Mouse (Mus musculus) heart, postnatal 0 days (tissue): ENCODE results near the gene Atp6v1a. TPM values are rescaled to one million over a fixed set of nuclear protein-coding genes. Genes with fewer than 3 reads are reported as not detected.

ENCODE experiments used
- ATAC-seq: fragments of 200-750 bp; cut with Nextera tagmentation; 2 replicates; pipeline ENCODE4 v1.8.0; 2017; ENCODE audit warnings: low read depth, moderate number of reproducible peaks, moderate library complexity; ENCODE audit not compliant: insufficient read depth
- DNase-seq: peaks from one replicate; pipeline ENCODE4 v3.0.0-alpha.2; 2016; ENCODE audit warnings: low spot score
- H3K27ac ChIP-seq: fragments of 300-500 bp; sonication (generic); 2 replicates; pipeline ENCODE4 v1.5.1; 2014; ENCODE audit warnings: low read depth, mild to moderate bottlenecking
- H3K27me3 ChIP-seq: fragments of 300-500 bp; sonication (generic); 2 replicates; pipeline ENCODE4 v1.6.1; 2014; ENCODE audit warnings: low read length, mixed read lengths; ENCODE audit not compliant: control insufficient read depth, insufficient read depth
- H3K36me3 ChIP-seq: fragments of 300-500 bp; sonication (generic); replicated peaks from 2 replicates; pipeline ENCODE4 v1.6.1; 2014; ENCODE audit warnings: low read length, mixed read lengths; ENCODE audit not compliant: control insufficient read depth, insufficient read depth
- H3K4me1 ChIP-seq: fragments of 300-500 bp; sonication (generic); 2 replicates; pipeline ENCODE4 v1.6.1; 2014; ENCODE audit warnings: antibody characterized with exemption; ENCODE audit not compliant: control insufficient read depth, insufficient read depth
- H3K4me2 ChIP-seq: fragments of 300-500 bp; sonication (generic); 2 replicates; pipeline ENCODE4 v1.6.1; 2014; ENCODE audit warnings: low read depth, mild to moderate bottlenecking, low read length, moderate library complexity
- H3K4me3 ChIP-seq: fragments of 300-500 bp; sonication (generic); 2 replicates; pipeline ENCODE4 v1.5.1; 2014; ENCODE audit warnings: low read depth, low read length
- H3K9ac ChIP-seq: fragments of 300-500 bp; sonication (generic); replicated peaks from 2 replicates; pipeline ENCODE4 v1.6.1; 2014; ENCODE audit warnings: low read depth, low read length, mixed read lengths
- H3K9me3 ChIP-seq: fragments of 300-500 bp; sonication (generic); replicated peaks from 2 replicates; pipeline ENCODE4 v1.6.1; 2016; ENCODE audit warnings: low read length; ENCODE audit not compliant: control insufficient read depth
- CTCF ChIP-seq: IDR thresholded peaks from 2 replicates; pipeline ENCODE4 v1.5.1; 2016; ENCODE audit warnings: antibody characterized with exemption, control low read depth, low read depth
- EP300 ChIP-seq: IDR thresholded peaks from 2 replicates; pipeline ENCODE4 v1.6.1; 2016; ENCODE audit warnings: antibody characterized with exemption, low read depth
- WGBS: fragments of 180-500 bp; shearing (Covaris S2); extraction: QIAGEN DNeasy Blood & Tissue Kit; methylation state at CpG from one replicate; pipeline ENCODE4 v1.1.7; 2014; 5-methylcytosine and 5-hydroxymethylcytosine counted together
- polyA plus RNA-seq: library from polyadenylated mRNA; unstranded; fragments of >200 nt; fragmentation: Nextera tagmentation; extraction: Ambion mirVana; gene quantifications from 2 replicates; pipeline ENCODE4 v1.2.1, GENCODE M21; 2015
- total RNA-seq: library from RNA; depleted of rRNA; stranded (reverse); fragments of >200 nt; gene quantifications from 2 replicates; pipeline ENCODE4 v1.2.3, GENCODE M21; 2014; ENCODE audit warnings: low replicate concordance

Gene Atp6v1a
- total and polyA plus RNA-seq, 2 experiments from 2014 or later = 22.3 to 39.4 TPM

- ATAC-seq (no peak; the same call in 1 of the 2 replicates), DNase-seq (no peak)
- Histone ChIP-seq H3K36me3 (peaks cover 10% of the 10 kb centered on the region), H3K27ac (no peak overlapping the region), H3K4me3 (no peak overlapping the region), H3K4me1 (peaks cover 5% of the 10 kb centered on the region; the same call in 1 of the 2 replicates), H3K9me3 (no peaks in the 10 kb centered on the region), H3K9ac (no peak overlapping the region), H3K4me2 (no peak overlapping the region), H3K27me3 (no peaks in the 10 kb centered on the region)
- 76% methylated on average over 7 of the region's 7 CpGs for WGBS
- TF ChIP-seq EP300 = no peak
- no peak for TF ChIP-seq CTCF
Measured at GRCm38 (mm10) chr16:44119753-44120501, 19.6 kb downstream of the Atp6v1a start.

- no peaks in the 10 kb centered on the region for H3K27me3 ChIP-seq
- no peak overlapping the region for H3K4me3 ChIP-seq
- no peaks in the 10 kb centered on the region for H3K4me1 ChIP-seq
- no peak overlapping the region for H3K27ac ChIP-seq
- no peak for DNase-seq
- H3K9me3 ChIP-seq = no peaks in the 10 kb centered on the region
- no peak overlapping the region for H3K4me2 ChIP-seq
- WGBS = 69% methylated on average over 4 of the region's 4 CpGs
- peaks cover 72% of the 10 kb centered on the region for H3K36me3 ChIP-seq
- ATAC-seq = no peak
- TF ChIP-seq EP300 (no peak), CTCF (no peak)
- H3K9ac ChIP-seq = no peak overlapping the region
Measured at GRCm38 (mm10) chr16:44109002-44109401, 30.5 kb downstream of the Atp6v1a start.

GRCm38 (mm10) chr16:44105211-44105610 is 34.3 kb downstream of the Atp6v1a start:
- Histone ChIP-seq H3K27me3 (no peaks in the 10 kb centered on the region), H3K9me3 (no peaks in the 10 kb centered on the region), H3K4me2 (no peak overlapping the region), H3K4me3 (no peak overlapping the region), H3K36me3 (peaks cover 81% of the 10 kb centered on the region), H3K9ac (no peak overlapping the region), H3K27ac (no peak overlapping the region), H3K4me1 (no peaks in the 10 kb centered on the region)
- no peak for TF ChIP-seq CTCF
- no peak for TF ChIP-seq EP300
- WGBS = 84% methylated on average over 2 of the region's 2 CpGs
- ATAC-seq = no peak
- DNase-seq = no peak

- Histone ChIP-seq H3K4me3 (no peak overlapping the region), H3K36me3 (peaks cover 78% of the 10 kb centered on the region), H3K4me2 (no peak overlapping the region), H3K4me1 (no peaks in the 10 kb centered on the region), H3K27me3 (no peaks in the 10 kb centered on the region), H3K9ac (no peak overlapping the region), H3K9me3 (no peaks in the 10 kb centered on the region), H3K27ac (no peak overlapping the region)
- TF ChIP-seq CTCF (no peak), EP300 (no peak)
- 89% methylated on average over 18 of the region's 18 CpGs for WGBS
- no peak for ATAC-seq
- no peak for DNase-seq
Measured at GRCm38 (mm10) chr16:44103806-44104766, 35.4 kb downstream of the Atp6v1a start.

- H3K27ac ChIP-seq = no peak overlapping the region
- no peaks in the 10 kb centered on the region for H3K9me3 ChIP-seq
- peaks cover 78% of the 10 kb centered on the region for H3K36me3 ChIP-seq
- 92% methylated on average over 2 of the region's 2 CpGs for WGBS
- DNase-seq (no peak), ATAC-seq (no peak)
- H3K27me3 ChIP-seq = no peaks in the 10 kb centered on the region
- H3K4me1 ChIP-seq = no peaks in the 10 kb centered on the region
- no peak overlapping the region for H3K4me2 ChIP-seq
- TF ChIP-seq CTCF (no peak; the same call in 1 of the 2 replicates), EP300 (no peak)
- H3K4me3 ChIP-seq = no peak overlapping the region
- H3K9ac ChIP-seq = no peak overlapping the region
Measured at GRCm38 (mm10) chr16:44102925-44103324, 36.6 kb downstream of the Atp6v1a start.
